Mouse (Mus musculus) CH12.LX (cell line): Measurements from ENCODE around the gene Plekhs1.

Experiments
- CTCF ChIP-seq, 2 experiments: IDR thresholded peaks in 1 of 2; conservative IDR thresholded peaks in 1 of 2; 2 replicates each; pipeline ENCODE4 v1.5.1; 2011 to 2012; ENCODE audit warnings: low read depth in 2 of 2, low read length in 2 of 2, improper control_type of control experiment in 1 of 2, inconsistent platforms in 1 of 2, mild to moderate bottlenecking in 1 of 2, moderate library complexity in 1 of 2
- POLR2A ChIP-seq: IDR thresholded peaks from 2 replicates; pipeline ENCODE4 v1.6.1; 2011; ENCODE audit warnings: low read depth, mild to moderate bottlenecking, improper control_type of control experiment, low read length
- RAD21 ChIP-seq: IDR thresholded peaks from 2 replicates; pipeline ENCODE4 v1.6.1; 2011; ENCODE audit warnings: low read depth, mild to moderate bottlenecking, low read length, improper control_type of control experiment, moderate library complexity
- USF1 ChIP-seq: IDR thresholded peaks from 2 replicates; pipeline ENCODE4 v1.6.1; 2014; ENCODE audit warnings: low read depth, mild to moderate bottlenecking, inconsistent platforms, low read length, improper control_type of control experiment
- USF2 ChIP-seq: conservative IDR thresholded peaks from 2 replicates; pipeline ENCODE4 v1.6.1; 2011; ENCODE audit warnings: low read depth, low read length, improper control_type of control experiment
- ZNF384 ChIP-seq: IDR thresholded peaks from 2 replicates; pipeline ENCODE4 v1.6.1; 2012; ENCODE audit warnings: low read depth, low read length, improper control_type of control experiment, inconsistent platforms

DNA sequence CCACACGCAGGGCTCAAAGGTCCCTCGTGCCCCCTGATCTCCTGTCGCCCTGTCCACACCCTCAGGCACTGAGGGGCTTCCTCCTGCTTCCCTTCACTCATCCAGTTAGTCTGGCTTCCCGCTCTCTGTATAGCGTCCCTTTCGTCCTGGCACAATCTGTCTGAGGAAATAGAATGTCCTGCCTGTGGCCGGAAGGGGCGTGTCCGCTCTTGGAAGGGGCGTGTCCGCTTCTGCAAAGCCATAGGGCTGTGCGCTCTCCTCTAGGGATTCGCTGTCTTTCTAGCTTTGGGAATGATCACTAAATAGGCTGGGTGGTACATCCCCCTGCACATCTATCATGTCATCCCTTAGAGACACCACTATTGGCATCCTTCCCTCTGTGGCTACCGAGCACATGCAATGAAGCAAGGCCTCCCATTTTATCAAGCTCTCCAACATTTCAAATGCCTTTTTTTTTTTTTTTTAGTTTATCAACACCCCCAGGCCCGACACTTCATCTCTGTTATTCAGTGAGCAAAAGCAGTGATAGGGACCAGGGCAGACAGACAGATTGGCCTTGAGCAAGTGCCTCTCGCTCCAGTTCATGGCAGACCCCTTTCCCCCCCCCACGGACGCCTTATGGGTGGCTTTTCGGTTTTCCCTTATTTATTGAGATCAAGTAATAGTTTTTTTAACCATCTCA lies 13.6 kb downstream of the Plekhs1 start:
- TF ChIP-seq CTCF (conservative IDR thresholded peaks at IDR 0.05 in 1 of 2, IDR thresholded peaks at IDR 0.05 in 1 of 2; ENCODE audit: low read depth in 2 of 2, low read length in 2 of 2) (no peak), USF2 (no peak), RAD21 (no peak), ZNF384 (no peak), POLR2A (no peak), USF1 (no peak)
